Mouse (Mus musculus) myocyte (in vitro differentiated cells): Measurements from ENCODE around the gene Cyp2c39.

Experiments used
- CEBPB ChIP-seq: IDR thresholded peaks from 2 replicates; pipeline ENCODE4 v1.6.1; 2011; ENCODE audit warnings: mild to moderate bottlenecking, moderate library complexity; ENCODE audit not compliant: poor library complexity, insufficient read depth, severe bottlenecking
- E2F4 ChIP-seq: IDR thresholded peaks from one replicate; pipeline ENCODE4 v1.6.1; 2011; ENCODE audit warnings: mild to moderate bottlenecking, control low read depth, moderate library complexity; ENCODE audit not compliant: insufficient read depth
- MAX ChIP-seq: IDR thresholded peaks from one replicate; pipeline ENCODE4 v1.6.1; 2011; ENCODE audit warnings: low read depth, mild to moderate bottlenecking, control low read depth
- MYOD1 ChIP-seq, 3 experiments: IDR thresholded peaks; one replicate each; pipeline ENCODE4 v1.6.1; 2011; ENCODE audit warnings: control low read depth in 2 of 3, low read depth in 2 of 3, mild to moderate bottlenecking in 2 of 3, moderate library complexity in 1 of 3; ENCODE audit not compliant: insufficient read length in 2 of 3, control insufficient read depth in 1 of 3
- MYOG ChIP-seq, 3 experiments: IDR thresholded peaks; one replicate each; pipeline ENCODE4 v1.6.1; 2011; ENCODE audit warnings: control low read depth in 2 of 3, low read depth in 2 of 3, mild to moderate bottlenecking in 2 of 3; ENCODE audit not compliant: insufficient read length in 2 of 3, control insufficient read depth in 1 of 3, insufficient read depth in 1 of 3
- POLR2A ChIP-seq: IDR thresholded peaks from one replicate; pipeline ENCODE4 v1.6.1; 2011; ENCODE audit warnings: low read depth, mild to moderate bottlenecking, control low read depth, moderate library complexity; ENCODE audit not compliant: insufficient read length
- POLR2AphosphoS2 ChIP-seq: IDR thresholded peaks from one replicate; pipeline ENCODE4 v1.6.1; 2011; ENCODE audit warnings: low read depth, control low read depth; ENCODE audit not compliant: insufficient read length
- REST ChIP-seq: IDR thresholded peaks from one replicate; pipeline ENCODE4 v1.6.1; 2011; ENCODE audit warnings: mild to moderate bottlenecking, control low read depth, moderate library complexity; ENCODE audit not compliant: insufficient read depth, insufficient read length
- SRF ChIP-seq: IDR thresholded peaks from one replicate; pipeline ENCODE4 v1.6.1; 2011; ENCODE audit warnings: low read depth; ENCODE audit not compliant: control insufficient read depth, insufficient read length
- TCF12 ChIP-seq: IDR thresholded peaks from one replicate; pipeline ENCODE4 v1.6.1; 2011; ENCODE audit warnings: mild to moderate bottlenecking, control low read depth; ENCODE audit not compliant: poor library complexity, insufficient read depth, severe bottlenecking
- TCF3 ChIP-seq: IDR thresholded peaks from one replicate; pipeline ENCODE4 v1.6.1; 2011; ENCODE audit warnings: low read depth, control low read depth; ENCODE audit not compliant: insufficient read length
- USF1 ChIP-seq: IDR thresholded peaks from one replicate; pipeline ENCODE4 v1.6.1; 2011; ENCODE audit warnings: low read depth, mild to moderate bottlenecking, control low read depth, moderate library complexity

DNA sequence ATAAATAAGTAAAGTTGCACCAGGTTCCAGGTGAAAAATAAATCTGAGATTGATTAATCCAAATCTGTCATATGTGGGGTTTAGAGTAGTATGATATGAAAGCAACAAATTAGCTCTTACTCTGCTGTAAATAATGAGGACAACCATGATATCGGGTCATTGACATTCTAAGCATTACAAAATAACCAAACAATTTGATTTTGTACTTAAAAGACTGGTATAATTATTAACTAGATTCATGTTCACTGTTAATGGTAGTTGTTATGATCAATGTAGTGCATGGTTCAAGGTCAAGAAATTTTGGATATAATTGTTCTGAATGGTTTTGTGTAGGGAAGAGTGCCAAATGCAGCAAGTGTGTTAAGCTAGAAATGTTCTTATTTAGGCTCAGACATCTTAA is 1.1 kb upstream of the Cyp2c39 start:
- TF ChIP-seq POLR2A, result no peak
- no peak for TF ChIP-seq MAX
- no peak for TF ChIP-seq TCF12
- TF ChIP-seq CEBPB, result no peak
- TF ChIP-seq MYOG (IDR thresholded peaks at IDR 0.05; ENCODE audit: control insufficient read depth in 1 of 3, insufficient read depth in 1 of 3, insufficient read length in 2 of 3, low read depth in 2 of 3), result no peak
- no peak for TF ChIP-seq USF1
- no peak for TF ChIP-seq POLR2AphosphoS2
- TF ChIP-seq E2F4, result no peak
- TF ChIP-seq REST, result no peak
- no peak for TF ChIP-seq MYOD1 (IDR thresholded peaks at IDR 0.05; ENCODE audit: control insufficient read depth in 1 of 3, insufficient read length in 2 of 3, low read depth in 2 of 3)
- no peak for TF ChIP-seq TCF3
- TF ChIP-seq SRF, result no peak
